Mouse (Mus musculus) right cerebral cortex, postnatal 25 days (tissue): ENCODE measurements around the gene Hoxd8.

ENCODE experiments used
- DNase-seq: peaks from one replicate; pipeline ENCODE4 v3.0.0; 2022

Hoxd8 gene

DNA sequence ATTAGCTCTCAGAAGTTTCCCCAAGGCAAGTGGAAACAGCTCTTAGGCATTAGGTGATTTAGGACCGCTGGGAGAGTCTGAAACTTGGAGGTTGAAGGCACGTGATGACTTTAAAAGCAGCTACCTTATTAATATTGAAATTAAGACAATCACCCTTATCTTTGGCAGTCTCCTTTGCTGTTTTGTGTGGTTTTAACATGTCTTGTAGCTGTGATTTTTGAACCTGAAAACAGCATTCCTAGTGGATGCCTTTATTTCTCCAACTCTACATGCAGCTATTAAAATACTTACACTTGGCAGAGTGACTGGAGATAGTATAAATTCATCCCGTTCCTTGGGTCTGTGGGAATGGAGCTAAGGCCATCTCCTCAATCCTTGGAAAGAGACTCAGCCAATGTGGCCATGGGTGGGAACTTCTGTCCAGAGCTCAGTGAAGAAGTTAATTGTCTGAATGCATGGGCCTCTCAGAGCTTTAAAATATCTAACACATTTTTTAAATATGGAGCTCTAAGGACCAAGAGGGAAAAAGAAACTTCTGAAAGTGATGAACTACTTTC, 33.7 kb upstream of the Hoxd8 start:
- no peak for DNase-seq

DNA sequence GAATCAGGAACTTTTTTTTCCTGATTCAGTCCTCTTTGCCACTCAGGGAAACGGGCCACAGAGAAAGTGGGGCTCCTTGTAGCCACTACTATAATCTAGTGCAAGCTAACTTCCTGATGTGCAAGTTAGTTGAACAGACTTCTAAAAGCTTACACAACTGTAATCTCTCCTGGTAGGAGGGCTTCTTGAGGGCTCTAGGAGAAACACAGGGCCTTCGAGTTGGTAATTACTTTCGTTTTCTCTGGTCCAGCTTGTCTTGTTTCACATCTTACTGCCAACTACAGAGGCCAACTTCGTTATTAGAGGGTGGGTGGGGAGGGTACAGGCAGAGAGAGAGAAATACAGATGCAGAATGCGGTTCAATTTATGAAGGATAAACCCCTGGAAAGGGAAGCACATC, 32.6 kb upstream of the Hoxd8 start:
- no peak for DNase-seq

DNA sequence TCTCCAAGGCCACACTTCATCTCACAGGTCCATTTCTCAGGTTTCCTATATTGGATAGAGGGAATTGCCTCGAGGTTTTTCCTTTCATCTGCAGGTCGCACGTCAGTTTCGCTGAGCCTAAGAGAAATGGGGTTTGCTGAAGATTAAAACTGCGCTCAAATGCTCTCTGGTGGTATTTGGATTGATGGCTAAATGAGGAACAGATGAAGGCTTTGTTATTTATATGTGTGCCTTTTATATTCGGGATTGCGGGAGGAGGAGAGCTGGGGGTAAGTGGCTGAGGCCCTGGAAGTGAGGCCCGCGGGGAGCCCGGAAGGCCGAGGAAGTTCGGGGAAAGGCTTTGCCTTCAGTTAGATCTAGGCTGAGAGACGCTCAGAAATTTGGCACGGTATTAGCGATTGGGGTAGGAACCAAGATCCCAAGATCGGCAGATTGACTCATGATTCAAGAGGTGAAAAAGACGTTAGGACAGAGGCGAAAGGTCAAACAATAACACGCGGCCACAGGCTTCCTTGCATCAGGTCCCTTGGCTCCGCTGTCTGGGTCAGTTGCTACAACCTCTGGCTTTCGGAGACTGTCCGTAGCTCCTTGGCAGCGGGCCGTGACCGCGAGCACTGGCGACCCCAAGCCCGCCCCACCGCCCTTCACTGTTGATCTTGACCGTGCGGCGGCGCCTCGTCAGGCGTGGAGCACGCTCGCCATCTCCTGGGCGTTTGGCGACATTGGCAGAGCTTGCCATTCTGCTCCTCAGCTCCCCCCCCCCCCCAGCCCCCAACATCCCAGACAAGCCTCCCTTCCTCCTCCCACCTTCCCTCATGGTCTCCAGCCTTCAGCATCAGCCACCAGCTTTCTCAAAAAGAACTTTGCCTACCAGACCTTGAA, 31.7 kb upstream of the Hoxd8 start:
- DNase-seq, result no peak

DNA sequence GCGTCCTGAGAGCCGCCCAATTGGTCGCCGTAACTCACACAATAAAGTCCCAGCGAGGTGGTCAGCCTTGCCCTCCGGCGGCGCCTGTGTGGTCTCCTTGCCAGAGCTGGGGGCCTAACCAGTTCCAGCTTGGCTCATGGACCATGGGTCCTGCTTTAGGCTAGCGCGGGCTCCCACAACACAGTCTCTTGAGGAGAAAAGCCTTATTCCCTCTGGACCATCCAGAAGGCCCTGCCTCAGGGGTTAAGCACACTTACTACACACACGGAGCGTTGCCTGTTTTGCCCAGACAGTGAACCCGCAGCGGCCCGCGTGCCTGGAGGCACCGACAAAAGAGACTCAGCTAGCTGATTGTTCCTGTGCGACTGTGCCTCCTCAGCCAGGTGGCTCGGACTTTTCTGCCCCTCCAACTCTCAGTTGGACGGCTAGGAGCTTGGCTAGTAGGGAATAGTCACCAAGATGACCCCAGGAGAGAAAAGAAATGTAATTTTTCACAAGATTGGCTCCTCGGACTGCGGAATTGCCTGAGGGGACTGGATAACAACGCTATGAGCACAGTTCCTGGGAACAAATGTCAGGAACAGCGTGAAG, 30.5 kb upstream of the Hoxd8 start:
- no peak for DNase-seq

DNA sequence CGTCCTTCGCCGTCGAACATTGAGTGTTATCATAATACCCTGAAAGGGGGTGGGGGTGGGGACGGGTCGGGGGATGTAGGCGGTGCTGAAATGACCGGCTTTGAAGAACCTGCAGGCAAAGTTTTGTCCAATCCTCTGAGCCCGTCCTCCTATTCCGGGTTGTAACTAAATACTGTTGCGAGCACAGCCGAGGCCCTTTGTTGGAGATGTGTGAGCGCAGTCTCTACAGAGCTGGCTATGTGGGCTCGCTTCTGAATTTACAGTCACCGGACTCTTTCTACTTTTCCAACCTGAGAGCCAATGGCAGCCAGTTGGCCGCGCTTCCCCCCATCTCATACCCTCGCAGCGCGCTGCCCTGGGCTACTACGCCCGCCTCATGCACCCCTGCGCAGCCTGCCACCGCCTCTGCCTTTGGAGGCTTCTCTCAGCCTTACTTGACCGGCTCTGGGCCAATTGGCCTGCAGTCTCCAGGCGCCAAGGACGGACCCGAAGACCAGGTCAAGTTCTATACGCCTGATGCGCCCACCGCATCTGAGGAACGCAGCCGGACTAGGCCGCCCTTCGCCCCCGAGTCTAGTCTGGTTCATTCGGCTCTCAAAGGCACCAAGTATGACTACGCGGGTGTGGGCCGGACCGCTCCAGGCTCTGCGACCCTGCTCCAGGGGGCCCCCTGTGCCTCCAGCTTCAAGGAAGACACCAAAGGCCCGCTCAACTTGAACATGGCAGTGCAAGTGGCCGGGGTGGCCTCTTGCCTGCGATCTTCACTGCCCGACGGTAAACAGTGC, 29.3 kb upstream of the Hoxd8 start, which contains the start of gene Hoxd12:
TSS of gene Hoxd12 (plus strand) at position 133 of the 785 bp plus-strand sequence.
- DNase-seq, result no peak

DNA sequence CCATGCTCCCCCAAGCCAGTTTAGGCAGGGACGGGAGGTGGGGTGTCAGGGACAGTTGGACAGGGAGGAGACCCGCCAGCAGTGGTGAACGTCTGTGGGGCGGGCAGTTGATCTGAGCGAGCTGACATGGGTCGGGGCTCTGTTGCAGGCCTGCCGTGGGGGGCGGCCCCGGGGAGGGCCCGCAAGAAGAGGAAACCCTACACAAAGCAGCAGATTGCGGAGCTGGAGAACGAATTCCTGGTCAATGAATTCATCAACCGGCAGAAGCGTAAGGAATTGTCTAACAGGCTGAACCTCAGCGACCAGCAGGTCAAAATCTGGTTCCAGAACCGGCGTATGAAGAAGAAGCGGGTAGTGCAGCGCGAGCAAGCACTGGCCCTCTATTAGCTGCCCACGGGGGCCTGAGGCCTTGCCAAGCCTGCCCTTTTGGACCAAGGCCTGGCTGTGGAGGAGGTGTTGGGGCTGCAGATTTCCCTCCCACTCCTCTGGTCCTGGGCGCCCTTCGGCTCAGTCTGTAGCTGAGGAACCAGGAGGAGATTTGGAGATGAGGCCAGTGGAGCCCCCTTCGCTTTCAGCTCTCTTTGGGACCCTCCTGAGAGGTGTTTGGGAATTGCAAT, 28.6 kb upstream of the Hoxd8 start:
- no peak for DNase-seq

DNA sequence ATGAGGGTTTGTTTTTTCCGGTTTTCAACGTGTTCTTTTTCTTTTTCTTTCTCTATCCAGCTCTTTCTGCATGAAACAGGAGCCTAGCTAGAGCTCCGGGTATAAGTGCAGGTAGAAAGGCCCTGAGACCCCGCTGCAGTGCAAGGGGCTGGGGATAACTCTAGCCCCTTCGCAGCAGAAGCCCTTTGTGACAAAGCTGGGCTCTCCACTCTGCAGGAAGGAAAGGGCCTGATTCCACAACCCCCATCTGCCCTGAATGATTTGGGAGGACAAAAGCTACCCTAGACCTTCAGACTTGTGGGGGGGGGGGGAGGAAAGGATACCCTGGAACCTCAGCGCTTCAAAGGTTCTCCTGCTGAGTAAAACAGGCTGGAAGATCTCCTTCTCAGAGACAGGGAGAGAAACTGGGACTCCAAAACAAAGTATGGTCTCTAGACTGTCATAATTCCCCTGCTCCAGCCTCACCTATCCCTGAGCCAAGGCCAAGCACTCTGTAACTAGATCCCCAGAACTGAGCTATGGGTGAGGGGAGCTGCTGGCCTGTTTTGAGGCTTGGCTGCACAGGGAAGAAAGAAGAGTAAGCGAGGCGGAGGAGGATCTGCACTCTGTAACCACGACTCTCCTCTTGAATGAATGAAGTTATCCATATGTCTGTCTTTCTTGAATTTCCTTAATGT, 27.9 kb upstream of the Hoxd8 start:
- no peak for DNase-seq

DNA sequence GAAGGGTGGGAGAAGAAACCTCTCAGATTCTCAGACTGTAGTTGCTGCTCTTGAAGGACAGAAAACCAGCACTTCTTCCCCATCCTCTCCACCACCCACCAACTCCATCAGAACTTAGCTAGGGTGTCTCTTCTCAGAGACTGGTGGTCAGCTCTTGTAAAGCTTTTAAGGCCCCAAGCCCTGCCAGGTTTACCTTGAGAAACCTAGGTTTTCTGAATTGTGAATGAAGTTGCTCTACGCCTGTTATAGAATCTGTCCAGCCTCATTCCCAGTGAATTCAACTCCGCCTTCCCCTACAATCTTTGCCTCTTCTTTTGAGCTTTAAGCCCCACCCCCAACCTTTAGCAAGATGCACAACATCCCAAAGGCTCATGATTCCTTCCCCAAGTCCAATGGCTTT, 27.3 kb upstream of the Hoxd8 start:
- DNase-seq, result no peak

DNA sequence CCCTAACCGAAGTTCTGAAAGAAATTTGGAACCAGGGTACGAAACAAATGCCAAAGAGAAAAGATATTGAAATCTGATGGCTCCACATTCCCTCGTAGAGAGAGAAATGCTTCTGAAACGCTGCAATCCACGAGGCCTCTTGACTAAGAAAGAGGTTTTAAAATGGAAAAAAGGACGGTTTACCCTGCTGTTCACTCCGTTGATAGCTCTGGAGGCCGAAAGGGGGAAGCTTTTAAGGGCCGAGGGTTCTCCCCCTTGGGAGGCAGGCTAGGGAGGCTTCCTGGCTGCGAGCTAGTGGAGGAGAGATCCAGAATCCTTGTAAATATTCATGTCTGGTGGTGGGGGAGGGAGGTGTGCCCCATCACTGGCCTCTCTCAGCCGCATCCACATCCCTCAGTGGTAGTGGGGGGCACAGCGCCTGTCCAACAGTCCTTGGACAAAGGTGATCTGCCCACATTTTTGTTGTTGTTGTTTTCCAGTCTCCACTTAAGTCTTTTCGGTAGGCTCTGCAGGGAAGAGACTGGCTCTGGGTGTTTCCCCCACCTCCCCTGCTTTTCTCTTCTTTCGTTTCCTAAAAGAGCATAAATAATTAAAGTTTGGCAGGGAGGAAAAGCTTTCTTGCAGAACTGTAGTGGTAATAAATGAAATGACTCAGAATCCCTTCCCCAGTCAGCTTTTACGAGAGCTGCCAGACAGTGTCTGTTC, 25.4 kb upstream of the Hoxd8 start, which contains the start of gene Hoxd11:
TSS of gene Hoxd11 (plus strand) at position 667 of the 705 bp plus-strand sequence.
- DNase-seq, result no peak

DNA sequence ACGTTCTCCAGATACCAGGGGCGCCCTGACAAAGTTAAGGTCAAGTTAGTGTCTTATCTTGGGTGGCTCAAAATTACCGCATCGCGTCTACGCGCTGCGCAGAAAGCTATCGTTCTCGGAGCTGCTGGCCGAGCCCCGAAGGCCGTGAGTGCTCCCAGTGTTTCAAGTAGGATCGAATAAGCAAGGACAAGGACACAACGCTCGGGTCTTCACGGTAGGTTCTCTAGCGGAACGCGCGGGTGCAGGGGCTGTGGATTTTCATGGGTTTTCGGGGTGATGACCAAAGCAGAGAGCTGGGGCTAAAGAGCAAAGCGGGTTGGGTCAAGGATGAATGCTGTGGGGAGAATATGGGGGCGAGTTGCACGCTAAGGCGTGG, 24.8 kb upstream of the Hoxd8 start:
- DNase-seq, result no peak

DNA sequence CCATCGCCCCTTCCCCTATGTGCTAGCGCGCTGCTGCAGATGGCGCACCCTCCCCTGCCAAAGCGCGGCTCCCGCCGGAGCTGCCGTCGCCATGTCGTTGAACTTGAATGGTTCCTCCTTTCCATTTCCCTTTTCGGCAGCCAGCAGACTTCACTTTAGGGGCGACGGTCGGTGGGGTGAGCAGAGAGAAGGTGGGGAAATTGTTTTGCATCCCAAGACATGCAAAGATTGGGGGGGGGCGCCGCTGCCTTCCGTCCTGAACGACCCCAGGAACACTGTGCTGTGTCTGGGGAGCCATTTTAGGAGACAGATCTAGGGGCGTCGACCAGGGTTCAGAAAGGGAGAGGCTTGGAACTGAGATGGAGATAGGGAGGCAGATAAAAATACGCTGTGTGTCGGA, 24.4 kb upstream of the Hoxd8 start:
- DNase-seq, result no peak

DNA sequence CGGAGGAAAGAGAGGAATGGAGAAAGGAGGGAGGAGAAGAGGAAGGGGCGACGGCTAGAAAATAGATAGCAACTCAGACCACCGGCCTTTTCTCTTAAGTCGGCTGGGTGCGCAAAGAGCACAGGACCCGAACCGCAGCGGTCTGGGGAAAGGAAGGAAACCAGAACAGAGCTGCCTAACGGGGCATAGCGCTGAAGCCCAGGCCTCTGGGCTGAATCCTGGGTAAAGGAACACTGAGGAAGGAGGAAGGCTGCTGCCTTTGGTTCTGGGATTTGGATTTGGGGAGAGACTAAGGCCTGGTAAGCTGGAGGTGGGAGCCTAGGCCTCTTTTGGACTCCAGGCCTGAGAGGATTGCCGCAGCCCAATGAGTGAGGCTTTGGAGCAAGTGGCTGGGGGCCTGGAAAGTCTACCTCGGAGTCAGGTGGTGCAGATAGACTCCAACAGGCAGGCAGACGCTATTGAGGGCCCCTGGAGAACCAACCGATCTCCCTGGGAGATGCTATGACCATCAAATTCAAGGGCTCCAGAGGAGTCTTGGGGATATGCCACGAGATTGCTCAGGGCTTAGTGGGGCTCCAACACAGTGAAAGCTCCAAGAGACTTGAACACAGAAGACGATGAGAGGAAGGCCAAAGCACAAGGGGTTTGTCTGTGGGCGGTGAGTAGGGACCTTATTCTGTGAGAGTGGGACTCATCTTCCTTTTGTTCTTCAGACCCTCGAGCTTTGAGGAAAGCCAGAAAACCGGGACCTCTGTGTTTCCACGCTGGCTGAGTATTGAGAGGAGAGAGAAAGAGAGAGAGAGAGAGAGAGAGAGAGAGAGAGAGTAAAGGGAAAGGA, 23.6 kb upstream of the Hoxd8 start:
- no peak for DNase-seq

DNA sequence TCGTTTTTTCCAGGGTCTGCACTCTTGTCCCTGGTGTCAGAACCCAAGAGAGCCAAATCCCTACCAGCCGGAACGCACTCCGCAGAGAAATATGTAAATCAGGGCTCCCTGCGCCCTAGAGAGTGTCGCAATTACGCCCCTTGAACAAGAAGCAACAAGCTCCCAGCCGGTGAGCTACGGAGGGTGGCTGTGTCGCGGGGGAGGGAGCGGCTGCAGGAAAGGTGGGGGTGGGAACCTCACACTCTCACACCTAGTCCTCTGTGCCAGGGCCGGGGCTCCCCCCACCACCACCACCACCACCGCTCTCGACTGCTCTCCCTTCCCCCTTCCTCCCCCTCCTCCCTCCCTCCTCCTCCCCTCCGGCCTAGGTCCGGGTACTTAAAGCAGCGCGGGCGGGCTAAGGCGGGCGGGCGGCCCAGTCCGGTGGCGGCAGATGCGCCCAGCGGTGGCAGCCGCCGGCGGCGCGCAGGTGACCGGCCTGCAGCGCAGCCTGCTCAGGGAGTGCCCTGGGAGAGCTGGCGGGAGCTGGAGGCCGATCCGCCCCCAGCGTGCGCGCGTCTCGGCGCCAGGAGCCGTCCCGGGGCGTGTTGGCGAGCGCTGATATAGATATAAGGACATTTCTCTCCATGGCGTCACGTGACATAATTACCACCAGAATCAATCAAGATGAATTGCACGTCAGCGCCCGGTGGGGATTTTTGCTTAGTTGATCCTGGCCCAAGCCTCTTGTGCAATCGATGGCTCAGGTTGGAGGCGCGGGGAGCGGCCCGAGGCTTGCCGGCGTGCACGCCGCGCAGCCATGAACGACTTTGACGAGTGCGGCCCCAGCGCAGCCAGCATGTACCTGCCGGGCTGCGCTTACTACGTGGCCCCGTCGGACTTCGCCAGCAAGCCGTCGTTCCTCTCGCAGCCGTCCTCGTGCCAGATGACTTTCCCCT, 22.6 kb upstream of the Hoxd8 start:
- no peak for DNase-seq

DNA sequence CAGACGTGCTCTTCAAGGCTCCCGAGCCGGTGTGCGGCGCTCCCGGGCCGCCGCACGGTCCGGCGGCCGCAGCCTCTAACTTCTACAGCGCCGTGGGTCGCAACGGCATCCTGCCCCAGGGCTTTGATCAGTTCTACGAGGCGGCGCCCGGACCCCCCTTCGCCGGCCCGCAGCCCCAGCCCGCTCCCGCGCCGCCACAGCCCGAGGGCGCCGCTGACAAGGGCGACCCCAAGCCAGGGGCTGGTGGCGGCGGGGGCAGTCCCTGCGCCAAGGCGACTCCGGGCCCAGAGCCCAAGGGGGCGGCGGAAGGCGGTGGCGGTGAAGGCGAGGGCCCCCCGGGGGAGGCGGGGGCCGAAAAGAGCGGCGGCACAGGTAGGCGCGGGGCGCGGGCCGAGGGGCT, 21.6 kb upstream of the Hoxd8 start:
- no peak for DNase-seq

DNA sequence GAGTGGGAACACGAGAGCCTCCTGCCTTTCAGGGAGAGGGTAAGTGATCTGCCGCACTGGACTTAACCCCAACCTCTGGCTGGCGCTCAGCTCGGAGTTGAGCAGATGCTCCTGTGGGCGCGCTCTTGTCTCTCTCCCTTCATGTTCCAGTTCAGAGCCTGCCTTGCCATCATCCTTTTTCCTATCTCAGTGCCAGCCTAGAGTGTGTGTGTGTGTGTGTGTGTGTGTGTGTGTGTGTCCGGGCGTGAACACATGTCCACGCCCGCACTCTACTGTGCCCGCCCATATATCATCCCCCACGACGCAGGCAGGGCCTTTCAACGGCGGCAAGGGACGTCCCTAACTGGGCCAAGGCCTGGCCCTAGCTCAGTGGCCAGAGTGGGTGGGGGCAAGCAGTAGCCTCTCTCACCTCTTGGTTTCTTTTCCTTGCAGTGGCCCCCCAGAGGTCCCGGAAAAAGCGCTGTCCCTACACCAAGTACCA, 20.9 kb upstream of the Hoxd8 start:
- DNase-seq, result no peak

DNA sequence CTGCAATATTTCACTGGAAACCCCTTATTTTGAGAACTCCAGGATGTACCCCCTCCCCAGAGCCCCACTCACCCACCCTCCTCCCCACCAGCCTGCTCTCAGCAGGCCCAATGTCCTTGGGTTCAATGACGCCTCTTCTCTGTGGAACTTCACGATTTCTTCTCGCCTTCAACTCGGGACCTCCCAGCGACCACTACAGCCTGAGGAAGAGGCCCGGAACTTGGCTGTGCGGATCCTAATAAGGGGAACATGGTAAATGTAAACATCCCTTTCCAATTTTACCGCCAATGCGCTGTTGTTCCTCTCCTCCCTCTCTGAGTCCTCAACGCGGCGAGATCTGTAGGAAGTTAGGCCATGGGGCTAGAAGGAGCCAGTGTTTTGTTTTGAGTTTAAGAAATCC, 20.3 kb upstream of the Hoxd8 start:
- DNase-seq, result no peak

DNA sequence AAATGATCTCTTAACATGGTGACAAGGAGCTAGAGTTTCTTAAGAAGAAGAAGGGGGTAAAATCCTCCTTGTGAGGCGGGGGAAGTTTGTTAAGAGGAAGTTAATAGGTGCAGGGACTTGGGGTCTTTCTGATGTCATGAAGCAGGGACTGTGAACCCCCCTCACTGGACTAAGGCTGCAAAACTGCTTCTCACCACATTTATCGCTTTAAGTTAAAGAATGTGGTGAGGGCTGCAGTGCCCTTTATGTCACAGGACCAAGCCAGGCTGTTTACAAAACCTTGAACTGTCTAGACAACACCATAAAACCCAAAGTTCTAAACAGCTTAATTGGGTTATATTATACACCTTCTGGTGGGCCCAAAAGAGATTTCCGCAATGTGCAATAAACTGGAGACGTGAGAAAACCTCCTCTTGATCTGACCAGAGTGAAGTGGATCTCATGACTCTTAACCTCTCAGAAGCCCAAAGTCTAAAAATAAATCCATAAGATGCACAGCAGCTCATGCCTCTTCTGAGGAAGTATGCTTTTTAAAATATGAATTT, 19.3 kb upstream of the Hoxd8 start:
- no peak for DNase-seq

DNA sequence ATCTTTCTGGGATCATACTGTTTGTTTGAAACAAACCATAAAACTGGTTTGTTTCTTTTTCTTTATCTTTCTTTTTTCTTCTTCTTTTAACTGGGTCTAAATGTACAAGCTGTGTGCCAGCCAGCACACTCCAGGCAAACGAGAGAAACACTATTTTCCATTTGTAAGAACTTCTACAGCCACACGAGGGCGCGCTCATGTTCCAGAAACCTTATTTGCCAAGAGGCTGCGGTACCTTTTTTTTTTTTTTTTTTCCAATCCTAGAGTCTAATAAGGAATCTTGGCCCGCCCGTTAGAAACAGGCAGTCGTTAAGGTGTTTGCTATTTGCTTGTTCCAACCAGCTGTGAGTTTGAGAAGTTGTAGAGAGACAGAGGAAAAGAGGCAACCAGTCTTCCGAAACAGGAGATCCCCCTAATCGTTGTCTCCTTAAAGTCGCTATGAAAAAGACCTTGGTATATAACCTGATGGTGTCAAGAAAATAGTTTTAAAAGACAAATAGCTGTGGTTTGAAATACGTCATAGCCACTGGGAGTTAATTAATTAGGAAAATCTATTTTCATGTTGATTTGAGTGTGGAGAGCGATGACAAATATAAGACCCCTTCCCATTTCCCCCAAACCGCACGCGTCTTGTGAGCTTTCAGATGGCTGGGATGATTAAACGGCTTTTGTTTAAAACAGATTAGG, 18.0 kb upstream of the Hoxd8 start:
- peak; percentile 19 for DNase-seq
